In the genomic region with DNA sequence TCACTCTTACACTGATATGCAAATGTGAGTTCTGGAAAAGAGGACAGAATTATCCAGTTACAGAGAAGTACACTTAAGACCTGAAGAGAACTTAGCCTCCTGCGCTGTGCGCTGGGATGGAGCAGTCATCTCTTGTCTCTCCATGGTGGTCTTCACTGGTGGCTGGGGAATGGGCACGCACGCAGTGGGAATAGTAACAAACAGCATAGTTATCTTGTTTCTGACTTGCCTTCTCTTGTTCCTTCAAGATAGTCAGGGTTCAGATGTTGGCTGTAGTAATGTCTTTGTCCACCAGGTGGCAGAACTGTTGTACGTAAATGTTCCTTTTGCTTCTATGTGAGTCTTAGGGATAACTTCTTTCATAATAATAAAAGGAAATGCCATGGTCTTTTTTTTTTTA, we compare ENCODE assay signal across 9 mouse cellular contexts. TPM values are rescaled to one million over a fixed set of nuclear protein-coding genes. Genes with fewer than 3 reads are reported as not detected.
A peak's percentile ranks its signal among the peaks of the same experiment; 100 is the strongest.
DNase-seq lines count a peak whose midpoint lies in the region; ATAC-seq and TF ChIP-seq lines count a peak whose summit lies in the region.
"Had no signal": no experiment of that assay in that cellular context is flagged by ENCODE, and none has a peak within 500 bp of the region (broad histone marks: within the 10 kb centered on the region; RNA-seq: fewer than 3 reads in every experiment).

No protein-coding gene starts in this region.

- ATAC-seq in neural tube, embryonic 13.5 days (ENCODE audit: low read depth): no peak

- no peaks in the 10 kb centered on the region for H3K27me3 ChIP-seq in liver, adult 2 months (ENCODE audit: control insufficient read depth, insufficient read depth, low read length)
- no peaks in the 10 kb centered on the region for H3K27me3 ChIP-seq in neural tube, embryonic 13.5 days
- H3K27me3 ChIP-seq: liver, embryonic 15.5 days had no signal

- no peak overlapping the region for H3K27ac ChIP-seq in liver, adult 2 months (replicated peaks; ENCODE audit: insufficient read depth, low read depth, low read length)
- H3K27ac ChIP-seq in neural tube, embryonic 13.5 days (replicated peaks): no peak overlapping the region
- H3K27ac ChIP-seq: liver, embryonic 15.5 days had no signal

- H3K4me1 ChIP-seq in liver, adult 2 months (ENCODE audit: control insufficient read depth, insufficient read depth, low read length): peaks cover 29% of the 10 kb centered on the region
- H3K4me1 ChIP-seq in neural tube, embryonic 13.5 days (replicated peaks): peaks cover 15% of the 10 kb centered on the region

- H3K9me3 ChIP-seq in neural tube, embryonic 13.5 days: no peaks in the 10 kb centered on the region
- H3K9me3 ChIP-seq: liver, embryonic 15.5 days had no signal

- no peak overlapping the region for H3K9ac ChIP-seq in liver, adult 2 months (ENCODE audit: low read depth, low read length)
- H3K9ac ChIP-seq in neural tube, embryonic 13.5 days: peak overlapping the region; percentile 12; the same call in 1 of the 2 replicates
- H3K9ac ChIP-seq: liver, embryonic 15.5 days had no signal

- TF ChIP-seq POLR2A in liver, adult 2 months (IDR thresholded peaks at IDR 0.05; ENCODE audit: extremely low read depth, insufficient read depth, low read length): no peak

- H3K36me3 ChIP-seq in liver, adult 2 months (ENCODE audit: control insufficient read depth, insufficient read depth, low read length): peaks cover 2% of the 10 kb centered on the region; the same call in 1 of the 2 replicates
- peaks cover 7% of the 10 kb centered on the region for H3K36me3 ChIP-seq in neural tube, embryonic 13.5 days

- 42% methylated on average over 5 of the region's 5 CpGs for WGBS in liver, adult 2 months
- 39% methylated on average over 5 of the region's 5 CpGs for WGBS in neural tube, embryonic 13.5 days

- TF ChIP-seq CTCF in liver, adult 2 months (IDR thresholded peaks at IDR 0.05; ENCODE audit: low read depth, low read length): peak; percentile 35; the same call in 1 of the 2 replicates

- peak; percentile 78 to 83 for DNase-seq in B cell, adult 2 months
- DNase-seq in Muller cell, postnatal 12 days (ENCODE audit: inconsistent ontology term): peak; percentile 51
- DNase-seq in cerebellum, adult 9-11 months: peak; percentile 61
- DNase-seq in frontal cortex, postnatal 10 days (ENCODE audit: low spot score in 2 of 2): peak; percentile 41 to 68
- DNase-seq in kidney, adult 9 months: peak; percentile 90
- peak; percentile 76 for DNase-seq in liver, adult 2 months (ENCODE audit: extremely low read depth, low read depth, low spot score)
- peak; percentile 75 for DNase-seq in thymus, postnatal 0 days (ENCODE audit: low spot score)

- no peak overlapping the region for H3K4me3 ChIP-seq in liver, adult 2 months (ENCODE audit: insufficient read depth, low read depth, low read length)
- H3K4me3 ChIP-seq in neural tube, embryonic 13.5 days: no peak overlapping the region
- H3K4me3 ChIP-seq: liver, embryonic 15.5 days had no signal

- no peak overlapping the region for H3K4me2 ChIP-seq in neural tube, embryonic 13.5 days
- H3K4me2 ChIP-seq: liver, embryonic 15.5 days had no signal

- H3K79me2 ChIP-seq in liver, adult 2 months (ENCODE audit: control insufficient read depth, insufficient read depth, low read length): peaks cover 11% of the 10 kb centered on the region; the same call in 1 of the 2 replicates

RNA-seq across cellular contexts. Expression of a gene that starts 49.0 kb away (rescaled TPM):
- 4.4 and 5.9 TPM in 2 replicates for total RNA-seq in liver, adult 2 months (2014; rRNA removed)
- 3.4 and 5.3 TPM in 2 replicates for polyA plus RNA-seq in liver, adult 2 months (2012; rRNA removed)
- 5.8 and 6.8 TPM in 2 replicates for polyA plus RNA-seq in neural tube, embryonic 13.5 days (2015; fragmentation: Nextera tagmentation; extraction: Ambion mirVana)
- 10.1 and 14.0 TPM in 2 replicates for polyA plus RNA-seq in thymus, postnatal 0 days (2015; fragmentation: Nextera tagmentation; extraction: Ambion mirVana)
